Mouse (Mus musculus) MEL (cell line): ENCODE data around the gene Med24. TPM values are rescaled to one million over a fixed set of nuclear protein-coding genes. Genes with fewer than 3 reads are reported as not detected.
"Not testable (repeated sequence)": the region's sequence is repeated elsewhere in the genome, so short reads cannot be mapped to it uniquely, and the experiment has no call there.

Experiments
- DNase-seq: peaks from one replicate; pipeline ENCODE4 v3.0.0; 2011; ENCODE audit warnings: low read depth, low spot score
- H3K27ac ChIP-seq: 2 replicates; pipeline ENCODE4 v1.5.1; 2012; ENCODE audit warnings: low read depth, mild to moderate bottlenecking, control low read depth, low read length, moderate library complexity; ENCODE audit not compliant: control insufficient read depth
- H3K27me3 ChIP-seq, 2 experiments: fragments of 150-350 bp in 1 of 2; sonication (generic) in 1 of 2; 2 replicates each; pipeline ENCODE4 v1.6.1; 2012; ENCODE audit warnings: low read length in 2 of 2, mild to moderate bottlenecking in 2 of 2, improper control_type of control experiment in 1 of 2, moderate library complexity in 1 of 2; ENCODE audit not compliant: insufficient read depth in 2 of 2, control insufficient read depth in 1 of 2
- H3K36me3 ChIP-seq, 2 experiments: 2 replicates each; pipeline ENCODE4 v1.6.1; 2012 to 2014; ENCODE audit warnings: low read length in 2 of 2, improper control_type of control experiment in 1 of 2, inconsistent platforms in 1 of 2, mild to moderate bottlenecking in 1 of 2; ENCODE audit not compliant: insufficient read depth in 2 of 2, control insufficient read depth in 1 of 2
- H3K4me1 ChIP-seq, 2 experiments: fragments of 150-350 bp in 1 of 2; sonication (generic) in 1 of 2; 2 replicates each; pipeline ENCODE4 v1.6.1; 2012; ENCODE audit warnings: low read length in 2 of 2, improper control_type of control experiment in 1 of 2, mild to moderate bottlenecking in 1 of 2; ENCODE audit not compliant: insufficient read depth in 2 of 2, control insufficient read depth in 1 of 2
- H3K4me3 ChIP-seq, 2 experiments: fragments of 150-350 bp in 1 of 2; sonication (generic) in 1 of 2; 2 replicates each; pipeline ENCODE4 v1.5.1; 2012; ENCODE audit warnings: low read depth in 2 of 2, low read length in 2 of 2, mild to moderate bottlenecking in 2 of 2, moderate library complexity in 2 of 2, control low read depth in 1 of 2, improper control_type of control experiment in 1 of 2; ENCODE audit not compliant: control insufficient read depth in 1 of 2, insufficient read depth in 1 of 2
- H3K79me2 ChIP-seq: 2 replicates; pipeline ENCODE4 v1.6.1; 2012; ENCODE audit warnings: mild to moderate bottlenecking, low read length, moderate library complexity; ENCODE audit not compliant: control insufficient read depth, poor library complexity, insufficient read depth
- H3K9ac ChIP-seq: 2 replicates; pipeline ENCODE4 v1.6.1; 2012; ENCODE audit warnings: low read depth, mild to moderate bottlenecking, control low read depth, low read length, moderate library complexity; ENCODE audit not compliant: control insufficient read depth, poor library complexity, severe bottlenecking
- H3K9me3 ChIP-seq: fragments of 150-350 bp; sonication (generic); replicated peaks from 2 replicates; pipeline ENCODE4 v1.6.1; 2012; ENCODE audit warnings: mild to moderate bottlenecking, low read length, improper control_type of control experiment, moderate library complexity; ENCODE audit not compliant: insufficient read depth
- BHLHE40 ChIP-seq: IDR thresholded peaks from 2 replicates; pipeline ENCODE4 v1.6.1; 2012; ENCODE audit warnings: low read depth, mild to moderate bottlenecking, inconsistent platforms, low read length, improper control_type of control experiment, borderline replicate concordance
- CTCF ChIP-seq, 3 experiments: IDR thresholded peaks in 2 of 3; conservative IDR thresholded peaks in 1 of 3; 2 replicates each; pipeline ENCODE4 v1.5.1; 2011 to 2012; ENCODE audit warnings: low read length in 3 of 3, low read depth in 2 of 3, mild to moderate bottlenecking in 2 of 3, improper control_type of control experiment in 1 of 3, inconsistent platforms in 1 of 3, mixed read lengths in 1 of 3, moderate library complexity in 1 of 3; ENCODE audit not compliant: control insufficient read depth in 1 of 3, insufficient read depth in 1 of 3, poor library complexity in 1 of 3, severe bottlenecking in 1 of 3
- ELF1 ChIP-seq: IDR thresholded peaks from 2 replicates; pipeline ENCODE4 v1.6.1; 2014; ENCODE audit warnings: low read depth, mild to moderate bottlenecking, inconsistent platforms, low read length, improper control_type of control experiment, moderate library complexity
- GABPA ChIP-seq: IDR thresholded peaks from 2 replicates; pipeline ENCODE4 v1.6.1; 2012; ENCODE audit warnings: low read depth, mild to moderate bottlenecking, inconsistent platforms, low read length, improper control_type of control experiment, moderate library complexity
- GATA1 ChIP-seq: IDR thresholded peaks from 2 replicates; pipeline ENCODE4 v1.6.1; 2011; ENCODE audit warnings: low read depth, low read length, improper control_type of control experiment
- MEF2A ChIP-seq: IDR thresholded peaks from 2 replicates; pipeline ENCODE4 v1.6.1; 2014; ENCODE audit warnings: low read depth, mild to moderate bottlenecking, inconsistent platforms, low read length, improper control_type of control experiment; ENCODE audit not compliant: poor library complexity, insufficient replicate concordance, severe bottlenecking; ENCODE audit errors: extremely low read depth
- MXI1 ChIP-seq: IDR thresholded peaks from 2 replicates; pipeline ENCODE4 v1.6.1; 2011; ENCODE audit warnings: mild to moderate bottlenecking, low read depth, low read length, improper control_type of control experiment
- NELFE ChIP-seq: IDR thresholded peaks from 2 replicates; pipeline ENCODE4 v1.6.1; 2011; ENCODE audit warnings: low read depth, low read length, improper control_type of control experiment
- RAD21 ChIP-seq: IDR thresholded peaks from 2 replicates; pipeline ENCODE4 v1.6.1; 2011; ENCODE audit warnings: mild to moderate bottlenecking, low read depth, low read length, improper control_type of control experiment
- RCOR1 ChIP-seq: IDR thresholded peaks from 2 replicates; pipeline ENCODE4 v1.6.1; 2012; ENCODE audit warnings: low read depth, mild to moderate bottlenecking, inconsistent platforms, low read length, improper control_type of control experiment
- SIN3A ChIP-seq: IDR thresholded peaks from 2 replicates; pipeline ENCODE4 v1.6.1; 2012; ENCODE audit warnings: low read length, improper control_type of control experiment, inconsistent platforms
- SMC3 ChIP-seq: IDR thresholded peaks from 2 replicates; pipeline ENCODE4 v1.6.1; 2011; ENCODE audit warnings: low read depth, low read length, improper control_type of control experiment
- TBP ChIP-seq: IDR thresholded peaks from 2 replicates; pipeline ENCODE4 v1.8.0; 2011; ENCODE audit warnings: low read depth, low read length, improper control_type of control experiment
- UBTF ChIP-seq: IDR thresholded peaks from 2 replicates; pipeline ENCODE4 v1.6.1; 2012; ENCODE audit warnings: low read depth, mild to moderate bottlenecking, inconsistent platforms, low read length, improper control_type of control experiment, moderate library complexity, borderline replicate concordance; ENCODE audit not compliant: insufficient read depth
- ZC3H11A ChIP-seq: IDR thresholded peaks from 2 replicates; pipeline ENCODE4 v1.6.1; 2012; ENCODE audit warnings: low read depth, mild to moderate bottlenecking, inconsistent platforms, low read length, improper control_type of control experiment
- polyA plus RNA-seq, 2 experiments: library from polyadenylated mRNA; stranded (reverse) in 1 of 2; unstranded in 1 of 2; fragments of >175 nt in 1 of 2; fragments of >200 nt in 1 of 2; gene quantifications; 2 replicates each; pipeline versions ENCODE4 v1.2.1 to v1.2.4; 2012; ENCODE audit warnings: low replicate concordance in 2 of 2, low read depth in 1 of 2; ENCODE audit not compliant: insufficient read length in 2 of 2, insufficient read depth in 1 of 2, missing spikeins in 1 of 2
- total RNA-seq: library from RNA; depleted of rRNA; stranded (reverse); fragments of 300-350 nt; gene quantifications from 2 replicates; pipeline ENCODE4 v1.2.3, GENCODE M21; 2012

The Med24 gene
- total and polyA plus RNA-seq, 3 experiments: 37.5 to 89.8 TPM; not detected in 1

DNA sequence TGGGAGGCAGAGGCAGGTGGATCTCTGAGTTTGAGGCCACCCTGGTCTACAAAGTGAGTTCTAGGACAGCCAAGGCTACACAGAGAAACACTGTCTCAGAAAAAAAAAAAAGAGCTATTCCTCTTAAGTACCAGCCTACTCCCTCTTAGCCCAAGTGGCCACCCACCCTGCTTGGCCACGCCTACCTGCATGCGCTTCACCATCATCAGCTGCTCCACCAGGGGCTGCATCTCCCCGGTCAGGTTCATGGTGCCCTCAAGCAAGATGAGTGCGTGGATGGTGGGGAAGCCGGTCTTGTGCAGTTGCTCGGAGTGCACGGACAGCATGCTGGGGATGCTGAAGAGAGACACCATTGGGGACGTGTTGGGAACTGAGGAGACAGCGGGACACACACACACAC lies 13.3 kb downstream of the Med24 start:
- H3K27me3 ChIP-seq: no peaks in the 10 kb centered on the region
- TF ChIP-seq NELFE: no peak
- no peaks in the 10 kb centered on the region for H3K79me2 ChIP-seq
- H3K9me3 ChIP-seq: no peaks in the 10 kb centered on the region
- no peak overlapping the region for H3K4me3 ChIP-seq
- H3K4me1 ChIP-seq: 0 out of 4 replicates have a peak, but pooled peaks cover 0 to 2% of the 10 kb centered on the region in 2 experiments
- no peak overlapping the region for H3K9ac ChIP-seq
- H3K27ac ChIP-seq: no peak overlapping the region
- no peak for DNase-seq
- H3K36me3 ChIP-seq: peaks cover 2% of the 10 kb centered on the region in 2 experiments; a peak in 3 of 4 replicates

DNA sequence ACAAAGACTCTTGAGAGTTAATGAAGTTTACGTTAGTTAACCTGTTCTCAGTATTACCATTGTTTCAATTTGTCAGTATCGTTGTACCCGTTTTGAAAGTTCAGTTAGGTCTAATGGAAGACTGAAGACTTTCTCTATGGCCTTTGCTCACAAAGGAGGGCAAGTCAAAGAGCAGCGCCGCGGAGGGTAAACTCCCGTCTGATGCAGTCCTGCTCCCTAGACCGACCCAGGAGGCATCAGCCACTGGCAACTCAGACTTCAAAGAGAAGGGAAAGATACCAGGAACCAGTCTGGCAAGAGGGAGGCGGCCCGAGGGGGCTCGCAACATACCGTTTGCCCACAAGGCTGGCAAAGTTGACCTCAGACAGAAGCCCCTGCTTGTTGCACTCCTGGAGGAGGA lies 15.5 kb downstream of the Med24 start:
- Histone ChIP-seq H3K9me3 (no peaks in the 10 kb centered on the region), H3K4me1 (peaks cover 0 to 7% of the 10 kb centered on the region in 2 experiments; a peak in 2 of 4 replicates), H3K4me3 (no peak overlapping the region), H3K9ac (no peak overlapping the region), H3K36me3 (peaks cover 2 to 6% of the 10 kb centered on the region in 2 experiments), H3K79me2 (no peaks in the 10 kb centered on the region), H3K27me3 (no peaks in the 10 kb centered on the region), H3K27ac (no peak overlapping the region)
- TF ChIP-seq NELFE (no peak), GATA1 (no peak), SIN3A (no peak)
- DNase-seq: no peak

DNA sequence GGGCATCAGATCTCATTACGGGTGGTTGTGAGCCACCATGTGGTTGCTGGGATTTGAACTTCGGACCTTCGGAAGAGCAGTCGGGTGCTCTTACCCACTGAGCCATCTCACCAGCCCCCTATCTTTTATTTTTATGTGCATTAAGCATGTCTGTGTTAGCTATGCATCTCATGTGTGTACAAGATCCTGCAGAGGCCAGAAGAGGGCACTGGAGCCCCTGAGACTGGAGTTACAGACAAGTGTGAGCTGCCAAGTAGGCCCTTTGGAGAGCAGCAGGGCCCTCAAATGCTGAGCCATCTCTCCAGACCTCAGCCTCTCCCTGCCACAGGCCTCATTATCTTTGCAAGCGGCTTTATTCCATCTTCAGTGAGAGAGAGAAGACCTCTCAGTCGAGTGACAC lies 17.2 kb downstream of the Med24 start:
- H3K9ac ChIP-seq, H3K36me3 ChIP-seq: not testable (repeated sequence)
- TF ChIP-seq TBP: 0 out of 2 replicates have a peak, but pooled peaks have one; percentile 43
- peak; percentile 52 for TF ChIP-seq RAD21
- TF ChIP-seq CTCF (IDR thresholded peaks at IDR 0.05 in 2 of 3, conservative IDR thresholded peaks at IDR 0.05 in 1 of 3; ENCODE audit: control insufficient read depth in 1 of 3, insufficient read depth in 1 of 3, low read depth in 2 of 3, low read length in 3 of 3, poor library complexity in 1 of 3, severe bottlenecking in 1 of 3): peak in 2 of 3 experiments; percentile 54 to 58; a peak in 4 of 6 replicates
- peak; percentile 25; the same call in 1 of the 2 replicates for TF ChIP-seq ZC3H11A
- peak; percentile 64 for TF ChIP-seq SMC3

DNA sequence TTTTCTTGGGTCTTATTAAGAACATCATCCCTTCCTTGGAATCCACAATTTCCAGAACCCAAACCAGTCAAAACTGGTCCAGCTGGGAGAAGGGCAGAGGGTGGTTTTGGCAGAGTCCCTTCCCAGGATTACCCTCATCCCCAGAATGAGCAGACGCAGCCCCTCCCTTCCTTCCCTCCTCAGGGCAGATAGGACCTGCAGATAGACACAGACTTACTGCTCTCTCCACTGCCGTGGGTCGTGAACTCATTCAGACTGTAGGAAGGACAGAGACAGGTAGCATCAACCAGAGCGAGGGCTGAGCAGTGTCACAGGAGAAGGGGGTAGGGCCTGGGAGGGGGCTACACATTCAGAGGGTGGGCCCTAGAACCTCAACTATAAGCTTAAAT lies 18.2 kb downstream of the Med24 start:
- H3K27me3 ChIP-seq: no peaks in the 10 kb centered on the region
- H3K9ac ChIP-seq: no peak overlapping the region
- TF ChIP-seq RCOR1 (no peak), MEF2A (no peak), MXI1 (no peak), GABPA (no peak), BHLHE40 (no peak), UBTF (no peak), ELF1 (no peak)
- H3K27ac ChIP-seq: peak overlapping the region; percentile 9; the same call in 1 of the 2 replicates
- no peak overlapping the region for H3K4me3 ChIP-seq
- no peak for DNase-seq
- peaks cover 2 to 6% of the 10 kb centered on the region in 2 experiments for H3K36me3 ChIP-seq
- H3K79me2 ChIP-seq: no peaks in the 10 kb centered on the region
- peaks cover 0 to 7% of the 10 kb centered on the region in 2 experiments; a peak in 2 of 4 replicates for H3K4me1 ChIP-seq
- no peaks in the 10 kb centered on the region for H3K9me3 ChIP-seq

More for the DNA sequence above, 17.2 kb downstream of the Med24 start:
- H3K9me3 ChIP-seq, H3K4me3 ChIP-seq, H3K27me3 ChIP-seq, H3K79me2 ChIP-seq, H3K27ac ChIP-seq, H3K4me1 ChIP-seq: not testable (repeated sequence)
- peak; percentile 57 for DNase-seq
